In genomic region chr12:99391942-99392880, GRCm38 (mm10) we compare ENCODE assay signal across 8 mouse cellular contexts.
DNase-seq lines count a peak whose midpoint lies in the region; ATAC-seq and TF ChIP-seq lines count a peak whose summit lies in the region.

No protein-coding gene starts in this region.

- TF ChIP-seq POLR2A in bone marrow, adult 2 months (IDR thresholded peaks at IDR 0.05; ENCODE audit: borderline replicate concordance, control insufficient read depth, low read depth, low read length) = peak; percentile 51; the same call in 1 of the 2 replicates
- 0 out of 2 replicates have a peak, but pooled peaks have one; percentile 23 for TF ChIP-seq POLR2A in limb, embryonic 14.5 days (IDR thresholded peaks at IDR 0.05; ENCODE audit: borderline replicate concordance, extremely low read depth, insufficient read depth, insufficient read length)

- H3K36me3 ChIP-seq in embryonic facial prominence, embryonic 15.5 days = peaks cover 13% of the 10 kb centered on the region
- H3K36me3 ChIP-seq in limb, embryonic 14.5 days (ENCODE audit: control insufficient read depth, insufficient read depth, low read length) = peaks cover 13% of the 10 kb centered on the region
- 0 out of 2 replicates have a peak, but pooled peaks cover 5% of the 10 kb centered on the region for H3K36me3 ChIP-seq in midbrain, postnatal 0 days (ENCODE audit: insufficient read depth, low read length)

- no peaks in the 10 kb centered on the region for H3K9me3 ChIP-seq in embryonic facial prominence, embryonic 15.5 days (replicated peaks)
- H3K9me3 ChIP-seq in limb, embryonic 14.5 days (ENCODE audit: control insufficient read depth, low read length) = no peaks in the 10 kb centered on the region
- no peaks in the 10 kb centered on the region for H3K9me3 ChIP-seq in midbrain, postnatal 0 days (ENCODE audit: low read length)

- H3K4me2 ChIP-seq in embryonic facial prominence, embryonic 15.5 days (replicated peaks) = peak overlapping the region; percentile 78
- peak overlapping the region; percentile 73 for H3K4me2 ChIP-seq in limb, embryonic 14.5 days (replicated peaks; ENCODE audit: low read depth, low read length, severe bottlenecking)
- peak overlapping the region; percentile 91 for H3K4me2 ChIP-seq in midbrain, postnatal 0 days (ENCODE audit: low read depth, low read length, poor library complexity, severe bottlenecking)

- peak; percentile 98 for DNase-seq in 3T3-L1 (ENCODE audit: low read depth, low spot score)
- peak; percentile 99 for DNase-seq in heart, adult 8-10 months (ENCODE audit: low spot score)
- peak; percentile 100 for DNase-seq in kidney, adult 9 months
- peak; percentile 98 for DNase-seq in limb, embryonic 14.5 days (ENCODE audit: low spot score)
- peak; percentile 97 for DNase-seq in midbrain, postnatal 0 days (ENCODE audit: low spot score)
- peak; percentile 98 for DNase-seq in spleen, postnatal 14 days (ENCODE audit: low spot score in 2 of 2)

- no peak for TF ChIP-seq CTCF in bone marrow, adult 2 months (IDR thresholded peaks at IDR 0.05; ENCODE audit: control insufficient read depth, insufficient read depth, low read length)
- no peak for TF ChIP-seq CTCF in midbrain, postnatal 0 days (IDR thresholded peaks at IDR 0.05)

- no peaks in the 10 kb centered on the region for H3K27me3 ChIP-seq in embryonic facial prominence, embryonic 15.5 days
- H3K27me3 ChIP-seq in limb, embryonic 14.5 days (ENCODE audit: control insufficient read depth, insufficient read depth, low read length) = no peaks in the 10 kb centered on the region
- no peaks in the 10 kb centered on the region for H3K27me3 ChIP-seq in midbrain, postnatal 0 days (ENCODE audit: insufficient read depth, low read length)

- peak overlapping the region; percentile 93 for H3K27ac ChIP-seq in bone marrow, adult 2 months (ENCODE audit: control insufficient read depth, insufficient read depth, low read depth, low read length, poor library complexity)
- peak overlapping the region; percentile 94 for H3K27ac ChIP-seq in embryonic facial prominence, embryonic 15.5 days (replicated peaks)
- H3K27ac ChIP-seq in limb, embryonic 14.5 days (replicated peaks; ENCODE audit: low read depth, low read length) = peak overlapping the region; percentile 94
- peak overlapping the region; percentile 83 for H3K27ac ChIP-seq in midbrain, postnatal 0 days (ENCODE audit: low read depth, low read length)

- under 1% methylated on average over 87 of the region's 87 CpGs for WGBS in bone marrow, adult 2 months
- under 1% methylated on average over 85 of the region's 87 CpGs for WGBS in embryonic facial prominence, embryonic 15.5 days
- WGBS in limb, embryonic 14.5 days = under 1% methylated on average over 68 of the region's 87 CpGs
- under 1% methylated on average over 81 of the region's 87 CpGs for WGBS in midbrain, postnatal 0 days

- peak overlapping the region; percentile 67 for H3K9ac ChIP-seq in embryonic facial prominence, embryonic 15.5 days
- peak overlapping the region; percentile 88 for H3K9ac ChIP-seq in limb, embryonic 14.5 days (ENCODE audit: low read depth, low read length, severe bottlenecking)
- H3K9ac ChIP-seq in midbrain, postnatal 0 days (replicated peaks; ENCODE audit: low read length, poor library complexity, severe bottlenecking) = peak overlapping the region; percentile 73

- H3K4me1 ChIP-seq in bone marrow, adult 2 months (ENCODE audit: control insufficient read depth, insufficient read depth, low read length) = no peaks in the 10 kb centered on the region; the same call in 1 of the 2 replicates
- peaks cover 14% of the 10 kb centered on the region for H3K4me1 ChIP-seq in embryonic facial prominence, embryonic 15.5 days
- peaks cover 5% of the 10 kb centered on the region for H3K4me1 ChIP-seq in limb, embryonic 14.5 days (ENCODE audit: control insufficient read depth, insufficient read depth, low read length)
- H3K4me1 ChIP-seq in midbrain, postnatal 0 days (ENCODE audit: insufficient read depth, low read length) = no peaks in the 10 kb centered on the region

- peak overlapping the region; percentile 93 for H3K4me3 ChIP-seq in bone marrow, adult 2 months (replicated peaks; ENCODE audit: control insufficient read depth, low read depth, low read length)
- peak overlapping the region; percentile 90 for H3K4me3 ChIP-seq in embryonic facial prominence, embryonic 15.5 days (replicated peaks)
- H3K4me3 ChIP-seq in limb, embryonic 14.5 days (replicated peaks; ENCODE audit: low read length) = peak overlapping the region; percentile 87
- peak overlapping the region; percentile 86 for H3K4me3 ChIP-seq in midbrain, postnatal 0 days (ENCODE audit: low read depth, low read length)

- peak; percentile 91 for ATAC-seq in embryonic facial prominence, embryonic 15.5 days (ENCODE audit: insufficient number of reproducible peaks, low FRiP score, low TSS enrichment, low read depth)
- peak; percentile 90 for ATAC-seq in limb, embryonic 14.5 days (ENCODE audit: low FRiP score, low read depth)
- peak; percentile 90 for ATAC-seq in midbrain, postnatal 0 days (ENCODE audit: low FRiP score)

Comparison
In these comparisons a context has a peak if more than half of its experiments do, and no peak if none do; other contexts are left out.
1. Peak in every context shown above with its lines: DNase-seq, ATAC-seq, H3K4me3 ChIP-seq and H3K27ac ChIP-seq.